Mouse (Mus musculus) spleen, adult 2 months (tissue): Measurements from ENCODE around the gene Kpna4. TPM values are rescaled to one million over a fixed set of nuclear protein-coding genes. Genes with fewer than 3 reads are reported as not detected.
A peak's percentile ranks its signal among the peaks of the same experiment; 100 is the strongest.
"Not testable (repeated sequence)": the region's sequence is repeated elsewhere in the genome, so short reads cannot be mapped to it uniquely, and the experiment has no call there.

Experiments used
- DNase-seq, 2 experiments: peaks; one replicate each; pipeline versions ENCODE4 v3.0.0 to v3.0.0-alpha.2; 2012 to 2021; ENCODE audit warnings: low spot score in 2 of 2, low read depth in 1 of 2
- H3K27ac ChIP-seq: fragments of 200-500 bp; 2 replicates; pipeline ENCODE4 v1.5.1; 2012; ENCODE audit warnings: low read length, inconsistent platforms; ENCODE audit not compliant: insufficient read depth
- H3K27me3 ChIP-seq: fragments of 200-500 bp; 2 replicates; pipeline ENCODE4 v1.6.1; 2012; ENCODE audit warnings: mild to moderate bottlenecking, moderate library complexity, low read length, inconsistent platforms; ENCODE audit not compliant: control insufficient read depth, insufficient read depth
- H3K36me3 ChIP-seq: fragments of 200-500 bp; 2 replicates; pipeline ENCODE4 v1.6.1; 2012; ENCODE audit warnings: mild to moderate bottlenecking, low read length, inconsistent platforms; ENCODE audit not compliant: control insufficient read depth, insufficient read depth
- H3K4me1 ChIP-seq: fragments of 200-500 bp; 2 replicates; pipeline ENCODE4 v1.6.1; 2011; ENCODE audit warnings: inconsistent platforms; ENCODE audit not compliant: control insufficient read depth, insufficient read depth, insufficient read length
- H3K4me3 ChIP-seq: fragments of 200-500 bp; 2 replicates; pipeline ENCODE4 v1.5.1; 2011; ENCODE audit warnings: mild to moderate bottlenecking, inconsistent platforms; ENCODE audit not compliant: insufficient read depth, insufficient read length; ENCODE audit errors: extremely low read depth
- CTCF ChIP-seq: fragments of 200-500 bp; IDR thresholded peaks from 2 replicates; pipeline ENCODE4 v1.5.1; 2011; ENCODE audit warnings: mild to moderate bottlenecking, inconsistent platforms; ENCODE audit not compliant: insufficient read depth, insufficient read length, insufficient replicate concordance; ENCODE audit errors: extremely low read depth
- POLR2A ChIP-seq: fragments of 200-500 bp; IDR thresholded peaks from 2 replicates; pipeline ENCODE4 v1.6.1; 2011; ENCODE audit warnings: low read depth, low read length, inconsistent platforms
- WGBS: fragments of 180-500 bp; shearing (Covaris S2); methylation state at CpG from one replicate; pipeline ENCODE4 v1.1.7; 2018; 5-methylcytosine and 5-hydroxymethylcytosine counted together
- polyA plus RNA-seq: library from polyadenylated mRNA; depleted of rRNA; stranded (reverse); fragments of >200 nt; gene quantifications from 2 replicates; pipeline ENCODE4 v1.2.3, GENCODE M21; 2012; rRNA removed

Kpna4 gene
- polyA plus RNA-seq, 1 experiment = 8.2 TPM

DNA sequence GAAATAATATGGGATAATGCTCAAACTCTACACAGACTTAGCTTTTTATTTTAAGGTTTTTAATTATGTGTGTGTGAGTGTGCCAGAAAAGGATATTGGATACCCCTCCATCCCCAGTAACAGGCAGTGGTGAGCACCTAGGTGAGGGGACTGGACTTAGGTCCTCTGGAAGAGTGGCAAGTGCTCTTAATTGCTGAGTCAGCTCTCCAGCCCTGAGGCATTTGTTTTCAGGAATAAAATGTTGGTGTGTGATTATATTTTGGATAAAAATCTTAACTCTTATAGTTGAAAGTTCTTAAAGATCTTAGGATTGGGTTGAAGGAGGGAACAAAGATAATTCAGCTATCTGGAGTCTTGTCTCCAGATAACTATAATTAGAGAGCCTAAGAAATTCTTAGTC, 106.1 kb downstream of the Kpna4 start:
- H3K4me1 ChIP-seq = no peaks in the 10 kb centered on the region
- no peak for DNase-seq
- H3K36me3 ChIP-seq = peaks cover 26% of the 10 kb centered on the region
- H3K27ac ChIP-seq = no peak overlapping the region
- TF ChIP-seq POLR2A = no peak
- TF ChIP-seq CTCF = no peak
- H3K4me3 ChIP-seq = no peak overlapping the region
- H3K27me3 ChIP-seq = no peaks in the 10 kb centered on the region

DNA sequence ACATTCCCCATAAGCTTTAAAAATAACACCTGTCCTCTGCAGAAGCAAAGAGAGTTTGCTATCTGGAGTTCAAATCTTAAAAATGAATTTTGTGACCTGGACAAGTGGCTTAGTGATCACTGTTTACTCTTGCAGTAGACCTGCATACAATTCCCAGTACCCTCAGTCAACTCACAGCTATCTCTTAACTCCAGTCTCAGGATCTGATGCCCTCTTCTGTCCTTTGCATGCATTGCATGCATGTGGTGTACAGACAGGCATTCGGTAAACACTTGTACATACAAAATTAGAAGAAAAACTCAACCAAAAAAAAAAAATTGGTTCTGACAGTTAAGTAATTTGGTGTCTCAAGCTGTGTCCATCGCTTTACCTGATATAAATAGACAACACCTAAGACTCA, 106.6 kb downstream of the Kpna4 start:
- H3K27ac ChIP-seq = no peak overlapping the region
- H3K36me3 ChIP-seq = peaks cover 23% of the 10 kb centered on the region
- no peak overlapping the region for H3K4me3 ChIP-seq

DNA sequence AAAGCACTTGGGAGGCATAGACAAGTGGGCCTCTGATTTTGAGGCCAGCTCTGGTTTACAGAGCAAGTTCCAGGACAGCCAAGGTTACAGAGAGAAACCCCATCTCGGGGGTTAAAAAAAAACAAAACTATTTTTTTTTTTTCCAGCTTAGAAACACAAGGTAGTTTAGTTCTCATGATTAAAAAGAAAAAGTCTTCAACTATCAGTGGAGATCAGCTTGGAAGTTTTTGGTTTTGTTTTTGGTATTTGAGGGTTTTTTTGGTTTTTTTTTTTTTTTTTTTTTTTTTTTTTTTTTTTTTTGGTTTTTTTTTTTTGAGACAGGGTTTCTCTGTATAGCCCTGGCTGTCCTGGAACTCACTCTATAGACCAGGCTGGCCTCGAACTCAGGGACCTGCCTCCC, 108.3 kb downstream of the Kpna4 start:
- WGBS = 92% methylated on average over 2 of the region's 2 CpGs
- H3K4me3 ChIP-seq = not testable (repeated sequence)
- H3K36me3 ChIP-seq = peaks cover 18% of the 10 kb centered on the region

More for the DNA sequence above, 106.6 kb downstream of the Kpna4 start:
- TF ChIP-seq POLR2A = no peak
- peak; percentile 13; the same call in 1 of the 2 replicates for TF ChIP-seq CTCF
- H3K4me1 ChIP-seq = no peaks in the 10 kb centered on the region
- 90% methylated on average over 2 of the region's 2 CpGs for WGBS
- no peak for DNase-seq
- no peaks in the 10 kb centered on the region for H3K27me3 ChIP-seq

GRCm38 (mm10) chr3:69017181-69017580, 109.7 kb downstream of the Kpna4 start:
- DNase-seq = peak; percentile 42 to 47
- 44% methylated on average over 3 of the region's 3 CpGs for WGBS
- no peak overlapping the region for H3K4me3 ChIP-seq
- no peaks in the 10 kb centered on the region for H3K27me3 ChIP-seq
- H3K27ac ChIP-seq = peak overlapping the region; percentile 26
- peaks cover 3% of the 10 kb centered on the region for H3K4me1 ChIP-seq
- peaks cover 15% of the 10 kb centered on the region for H3K36me3 ChIP-seq
- TF ChIP-seq CTCF (no peak), POLR2A (no peak)

More for the DNA sequence above, 108.3 kb downstream of the Kpna4 start:
- not testable (repeated sequence) for H3K4me1 ChIP-seq, H3K27me3 ChIP-seq, DNase-seq, H3K27ac ChIP-seq

Other genes with a start within 250 kb of the Kpna4 start
- gene Ift80, start 122.5 kb downstream of the Kpna4 start, polyA plus RNA-seq = 2.6 and 3.1 TPM in 2 replicates
- 10.8 and 15.6 TPM in 2 replicates for gene Smc4, start 122.4 kb downstream of the Kpna4 start, polyA plus RNA-seq
- gene Trim59, start 82.4 kb downstream of the Kpna4 start, polyA plus RNA-seq = 3.7 and 4.4 TPM in 2 replicates
- 0.07 TPM in 1 of 2 replicates, not detected in the other for gene Arl14, start 95.3 kb upstream of the Kpna4 start, polyA plus RNA-seq
- 1.4 and 1.6 TPM in 2 replicates for gene Ppm1l, start 189.7 kb upstream of the Kpna4 start, polyA plus RNA-seq